Mouse (Mus musculus): ENCODE measurements around the gene Sh3rf3.
A peak's percentile ranks its signal among the peaks of the same experiment; 100 is the strongest.

The Sh3rf3 gene

GRCm38 (mm10) chr10:58855199-58855751 lies 42.1 kb downstream of the Sh3rf3 start:
- no peak for DNase-seq

- DNase-seq: no peak
Observed at GRCm38 (mm10) chr10:58855814-58856213, 42.7 kb downstream of the Sh3rf3 start.

GRCm38 (mm10) chr10:58856742-58857141 lies 43.6 kb downstream of the Sh3rf3 start:
- DNase-seq: no peak

- DNase-seq: no peak
Observed at GRCm38 (mm10) chr10:58864735-58865134, 51.6 kb downstream of the Sh3rf3 start.

- no peak for DNase-seq
Observed at GRCm38 (mm10) chr10:58867536-58867935, 54.4 kb downstream of the Sh3rf3 start.

- DNase-seq: no peak
Observed at GRCm38 (mm10) chr10:58869836-58870235, 56.7 kb downstream of the Sh3rf3 start.

- DNase-seq: peak; percentile 61
Observed at GRCm38 (mm10) chr10:58871149-58871820, 58.1 kb downstream of the Sh3rf3 start.

- no peak for DNase-seq
Observed at GRCm38 (mm10) chr10:58871821-58872577, 58.8 kb downstream of the Sh3rf3 start.

- DNase-seq: no peak
Observed at GRCm38 (mm10) chr10:58877835-58878234, 64.7 kb downstream of the Sh3rf3 start.

GRCm38 (mm10) chr10:58878636-58879035 lies 65.5 kb downstream of the Sh3rf3 start:
- DNase-seq: no peak

- no peak for DNase-seq
Observed at GRCm38 (mm10) chr10:58882741-58883140, 69.6 kb downstream of the Sh3rf3 start.

- no peak for DNase-seq
Observed at GRCm38 (mm10) chr10:58885351-58885750, 72.2 kb downstream of the Sh3rf3 start.

GRCm38 (mm10) chr10:58885816-58886215 lies 72.7 kb downstream of the Sh3rf3 start:
- DNase-seq: no peak

GRCm38 (mm10) chr10:58890671-58891439 lies 77.7 kb downstream of the Sh3rf3 start:
- no peak for DNase-seq

- no peak for DNase-seq
Observed at GRCm38 (mm10) chr10:58895431-58895830, 82.3 kb downstream of the Sh3rf3 start.

- no peak for DNase-seq
Observed at GRCm38 (mm10) chr10:58897009-58897543, 83.9 kb downstream of the Sh3rf3 start.

GRCm38 (mm10) chr10:58905253-58905652 lies 92.1 kb downstream of the Sh3rf3 start:
- DNase-seq: no peak

- no peak for DNase-seq
Observed at GRCm38 (mm10) chr10:58907001-58907443, 93.9 kb downstream of the Sh3rf3 start.

- no peak for DNase-seq
Observed at GRCm38 (mm10) chr10:58908451-58908850, 95.3 kb downstream of the Sh3rf3 start.

- DNase-seq: no peak
Observed at GRCm38 (mm10) chr10:58915301-58916245, 102.4 kb downstream of the Sh3rf3 start.

- no peak for DNase-seq
Observed at GRCm38 (mm10) chr10:58921643-58922188, 108.6 kb downstream of the Sh3rf3 start.

Measured in right cerebral cortex, postnatal 14 days (tissue).